Mouse (Mus musculus): Measurements from ENCODE around the gene Enkd1. TPM values are rescaled to one million over a fixed set of nuclear protein-coding genes. Genes with fewer than 3 reads are reported as not detected.

The Enkd1 gene
- total and polyA plus RNA-seq, 3 experiments: 22.0 to 42.6 TPM; not detected in 1

DNA sequence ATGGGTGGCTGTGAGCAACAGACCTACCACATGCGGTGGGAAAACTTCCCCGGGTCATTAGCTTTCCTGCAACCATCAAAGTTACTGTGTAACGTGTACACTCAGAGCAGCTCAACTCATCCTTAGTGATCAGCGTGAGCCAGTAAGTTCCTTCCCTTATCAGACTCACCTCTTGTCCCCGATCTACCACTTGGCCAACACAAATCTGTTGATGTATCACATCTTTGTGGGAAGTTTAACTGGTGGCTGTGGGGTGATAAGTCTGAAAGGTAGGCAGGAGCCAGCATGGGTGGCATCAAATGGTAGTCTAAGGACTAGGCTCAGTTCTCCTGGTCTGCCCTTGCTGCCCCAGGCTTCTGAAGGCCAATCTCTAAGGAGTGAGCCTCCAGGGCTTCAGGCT lies 24.2 kb upstream of the Enkd1 start:
- no peak overlapping the region for H3K9ac ChIP-seq (ENCODE audit: control insufficient read depth, low read depth, low read length, poor library complexity, severe bottlenecking)
- H3K27me3 ChIP-seq (ENCODE audit: control insufficient read depth in 1 of 2, insufficient read depth in 2 of 2, low read length in 2 of 2): no peaks in the 10 kb centered on the region
- H3K4me1 ChIP-seq (ENCODE audit: control insufficient read depth in 1 of 2, insufficient read depth in 2 of 2, low read length in 2 of 2): peaks cover 2 to 11% of the 10 kb centered on the region in 2 experiments; a peak in 3 of 4 replicates
- peaks cover 0 to 4% of the 10 kb centered on the region in 2 experiments; a peak in 2 of 4 replicates for H3K36me3 ChIP-seq (ENCODE audit: control insufficient read depth in 1 of 2, insufficient read depth in 2 of 2, low read length in 2 of 2)
- no peak overlapping the region for H3K4me3 ChIP-seq (ENCODE audit: control insufficient read depth in 1 of 2, insufficient read depth in 1 of 2, low read depth in 2 of 2, low read length in 2 of 2)
- no peaks in the 10 kb centered on the region for H3K79me2 ChIP-seq (ENCODE audit: control insufficient read depth, insufficient read depth, low read length, poor library complexity)
- peak; percentile 43 for DNase-seq (ENCODE audit: low read depth, low spot score)
- TF ChIP-seq RCOR1 (IDR thresholded peaks at IDR 0.05; ENCODE audit: low read depth, low read length): peak; percentile 91
- no peak for TF ChIP-seq MEF2A (IDR thresholded peaks at IDR 0.05; ENCODE audit: extremely low read depth, insufficient replicate concordance, low read depth, low read length, poor library complexity, severe bottlenecking)
- TF ChIP-seq EP300 (IDR thresholded peaks at IDR 0.05; ENCODE audit: low read depth in 1 of 2, low read length in 2 of 2): peak; percentile 67 to 80
- peak; percentile 70 for TF ChIP-seq GATA1 (IDR thresholded peaks at IDR 0.05; ENCODE audit: low read depth, low read length)
- peak; percentile 74 for TF ChIP-seq TCF12 (IDR thresholded peaks at IDR 0.05; ENCODE audit: low read depth, low read length)
- H3K27ac ChIP-seq (ENCODE audit: control insufficient read depth, low read depth, low read length): no peak overlapping the region
- H3K9me3 ChIP-seq (replicated peaks; ENCODE audit: insufficient read depth, low read length): no peaks in the 10 kb centered on the region

DNA sequence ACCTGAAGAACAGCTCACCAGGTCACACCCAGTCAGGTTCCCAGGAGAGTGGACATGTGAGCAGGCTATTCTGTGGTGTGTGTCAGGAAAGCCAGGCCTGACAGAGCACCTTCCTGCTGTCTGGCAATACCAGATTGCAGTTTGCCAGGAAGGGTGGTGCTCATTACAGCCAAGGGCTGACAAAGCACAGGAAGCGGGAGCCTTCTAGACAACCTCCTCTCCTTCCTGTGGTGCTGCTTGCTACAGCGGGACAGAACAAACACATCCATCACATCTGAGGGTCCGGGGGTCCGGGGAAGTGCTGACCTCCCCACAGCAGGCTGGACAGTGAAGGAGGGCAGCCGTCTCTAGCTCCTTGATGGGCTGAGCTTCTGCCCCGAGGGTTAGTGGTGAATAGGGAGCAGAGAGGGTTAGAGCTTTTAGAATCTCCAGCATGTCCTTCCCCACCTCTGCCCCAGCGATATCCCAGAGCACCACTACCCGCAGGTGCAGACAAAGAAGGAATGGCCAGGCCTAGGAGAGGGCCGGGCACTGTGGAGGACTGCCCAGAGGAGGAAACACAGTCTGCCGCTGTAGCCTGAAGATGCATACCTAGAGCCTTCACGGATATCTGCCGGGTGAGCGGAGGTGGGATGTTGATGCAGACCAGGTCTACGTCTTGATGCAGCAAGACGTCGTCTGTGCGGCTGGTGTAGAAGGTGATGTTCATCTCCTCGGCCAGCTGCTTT lies 19.6 kb upstream of the Enkd1 start:
- Histone ChIP-seq H3K27me3 (ENCODE audit: control insufficient read depth in 1 of 2, insufficient read depth in 2 of 2, low read length in 2 of 2) (no peaks in the 10 kb centered on the region), H3K9ac (ENCODE audit: control insufficient read depth, low read depth, low read length, poor library complexity, severe bottlenecking) (no peak overlapping the region), H3K79me2 (ENCODE audit: control insufficient read depth, insufficient read depth, low read length, poor library complexity) (no peaks in the 10 kb centered on the region), H3K4me1 (ENCODE audit: control insufficient read depth in 1 of 2, insufficient read depth in 2 of 2, low read length in 2 of 2) (peaks cover 2 to 8% of the 10 kb centered on the region in 2 experiments; a peak in 3 of 4 replicates), H3K36me3 (ENCODE audit: control insufficient read depth in 1 of 2, insufficient read depth in 2 of 2, low read length in 2 of 2) (peaks cover 0 to 4% of the 10 kb centered on the region in 2 experiments; a peak in 2 of 4 replicates), H3K27ac (ENCODE audit: control insufficient read depth, low read depth, low read length) (no peak overlapping the region), H3K4me3 (ENCODE audit: control insufficient read depth in 1 of 2, insufficient read depth in 1 of 2, low read depth in 2 of 2, low read length in 2 of 2) (no peak overlapping the region), H3K9me3 (replicated peaks; ENCODE audit: insufficient read depth, low read length) (no peaks in the 10 kb centered on the region)
- TF ChIP-seq RAD21 (IDR thresholded peaks at IDR 0.05; ENCODE audit: low read depth, low read length): no peak
- TF ChIP-seq ZNF384 (IDR thresholded peaks at IDR 0.05; ENCODE audit: low read depth, low read length): no peak
- TF ChIP-seq BHLHE40 (IDR thresholded peaks at IDR 0.05; ENCODE audit: borderline replicate concordance, low read depth, low read length): no peak
- TF ChIP-seq MEF2A (IDR thresholded peaks at IDR 0.05; ENCODE audit: extremely low read depth, insufficient replicate concordance, low read depth, low read length, poor library complexity, severe bottlenecking): no peak
- no peak for TF ChIP-seq UBTF (IDR thresholded peaks at IDR 0.05; ENCODE audit: borderline replicate concordance, insufficient read depth, low read depth, low read length)
- no peak for TF ChIP-seq EP300 (IDR thresholded peaks at IDR 0.05; ENCODE audit: low read depth in 1 of 2, low read length in 2 of 2)
- no peak for TF ChIP-seq MYB (IDR thresholded peaks at IDR 0.05; ENCODE audit: low read depth, low read length)
- no peak for TF ChIP-seq MYC (IDR thresholded peaks at IDR 0.05; ENCODE audit: low read depth, low read length)
- TF ChIP-seq GABPA (IDR thresholded peaks at IDR 0.05; ENCODE audit: low read depth, low read length): no peak
- TF ChIP-seq CHD2 (IDR thresholded peaks at IDR 0.05; ENCODE audit: low read length): no peak
- no peak for TF ChIP-seq USF1 (IDR thresholded peaks at IDR 0.05; ENCODE audit: low read depth, low read length)
- TF ChIP-seq ZC3H11A (IDR thresholded peaks at IDR 0.05; ENCODE audit: low read depth, low read length): no peak
- no peak for TF ChIP-seq KAT2A (conservative IDR thresholded peaks at IDR 0.05; ENCODE audit: low read depth, low read length)
- no peak for TF ChIP-seq POLR2AphosphoS2 (IDR thresholded peaks at IDR 0.05; ENCODE audit: low read length)
- no peak for TF ChIP-seq CHD1 (IDR thresholded peaks at IDR 0.05; ENCODE audit: low read depth, low read length)
- no peak for TF ChIP-seq POLR2A (IDR thresholded peaks at IDR 0.05; ENCODE audit: control insufficient read depth in 1 of 2, insufficient read depth in 1 of 2, low read depth in 1 of 2, low read length in 2 of 2, poor library complexity in 1 of 2)
- TF ChIP-seq TBP (IDR thresholded peaks at IDR 0.05; ENCODE audit: low read depth, low read length): no peak
- no peak for DNase-seq (ENCODE audit: low read depth, low spot score)

All from MEL (cell line).